Mouse (Mus musculus) lung, embryonic 16.5 days (tissue): ENCODE results near the gene Pdxk. TPM values are rescaled to one million over a fixed set of nuclear protein-coding genes. Genes with fewer than 3 reads are reported as not detected.

Experiments
- ATAC-seq: fragments of 200-750 bp; cut with Nextera tagmentation; 2 replicates; pipeline ENCODE4 v1.8.0; 2017; ENCODE audit warnings: low read depth, mild to moderate bottlenecking, moderate library complexity
- H3K27ac ChIP-seq: fragments of 300-500 bp; sonication (generic); 2 replicates; pipeline ENCODE4 v1.5.1; 2014; ENCODE audit warnings: mild to moderate bottlenecking, control low read depth, low read length
- H3K27me3 ChIP-seq: fragments of 300-500 bp; sonication (generic); 2 replicates; pipeline ENCODE4 v1.6.1; 2014; ENCODE audit warnings: low read depth, low read length, mixed read lengths; ENCODE audit not compliant: control insufficient read depth, insufficient read depth
- H3K36me3 ChIP-seq: fragments of 300-500 bp; sonication (generic); 2 replicates; pipeline ENCODE4 v1.6.1; 2014; ENCODE audit warnings: low read length; ENCODE audit not compliant: control insufficient read depth, insufficient read depth
- H3K4me1 ChIP-seq: fragments of 300-500 bp; sonication (generic); replicated peaks from 2 replicates; pipeline ENCODE4 v1.6.1; 2014; ENCODE audit warnings: low read length, mixed read lengths; ENCODE audit not compliant: control insufficient read depth, insufficient read depth
- H3K4me2 ChIP-seq: fragments of 300-500 bp; sonication (generic); 2 replicates; pipeline ENCODE4 v1.6.1; 2014; ENCODE audit warnings: low read depth, low read length, control low read depth
- H3K4me3 ChIP-seq: fragments of 300-500 bp; sonication (generic); 2 replicates; pipeline ENCODE4 v1.5.1; 2014; ENCODE audit warnings: mild to moderate bottlenecking, low read length, control low read depth
- H3K9ac ChIP-seq: fragments of 300-500 bp; sonication (generic); 2 replicates; pipeline ENCODE4 v1.6.1; 2014; ENCODE audit warnings: low read length, control low read depth
- H3K9me3 ChIP-seq: fragments of 300-500 bp; sonication (generic); 2 replicates; pipeline ENCODE4 v1.6.1; 2016; ENCODE audit warnings: low read length; ENCODE audit not compliant: control insufficient read depth
- WGBS: fragments of 180-500 bp; shearing (Covaris S2); extraction: QIAGEN DNeasy Blood & Tissue Kit; methylation state at CpG from one replicate; pipeline ENCODE4 v1.1.7; 2014; 5-methylcytosine and 5-hydroxymethylcytosine counted together
- polyA plus RNA-seq: library from polyadenylated mRNA; unstranded; fragments of >200 nt; fragmentation: Nextera tagmentation; extraction: Ambion mirVana; gene quantifications from 2 replicates; pipeline ENCODE4 v1.2.1, GENCODE M21; 2015

Gene Pdxk
- polyA plus RNA-seq, 1 experiment from 2014 or later: 8.0 TPM

DNA sequence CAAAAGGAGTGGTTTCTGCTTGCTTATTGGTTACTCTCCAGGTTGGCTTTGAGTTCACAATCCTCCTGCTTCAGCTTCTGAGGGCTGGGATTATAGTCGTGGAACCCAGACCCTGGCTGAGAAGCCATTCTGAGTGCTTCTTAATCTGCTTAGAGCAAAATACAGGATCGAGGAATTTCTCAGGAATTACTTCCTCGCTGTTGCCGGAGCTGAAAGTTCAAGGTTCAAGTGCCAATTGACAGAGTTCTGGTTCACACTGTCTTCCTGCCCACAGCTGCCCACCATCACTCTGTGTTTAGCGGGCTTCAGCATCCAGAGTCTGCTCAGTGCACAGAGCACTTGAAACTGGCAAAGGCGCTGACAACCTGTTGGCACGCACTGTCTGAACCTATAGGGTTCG, 10.0 kb upstream of the Pdxk start:
- H3K9me3 ChIP-seq: no peaks in the 10 kb centered on the region
- no peak overlapping the region for H3K4me2 ChIP-seq
- peaks cover 4% of the 10 kb centered on the region for H3K4me1 ChIP-seq
- ATAC-seq: no peak
- H3K4me3 ChIP-seq: no peak overlapping the region
- no peaks in the 10 kb centered on the region for H3K27me3 ChIP-seq
- no peaks in the 10 kb centered on the region for H3K36me3 ChIP-seq
- 49% methylated on average over 8 of the region's 8 CpGs for WGBS
- H3K27ac ChIP-seq: no peak overlapping the region
- no peak overlapping the region for H3K9ac ChIP-seq

DNA sequence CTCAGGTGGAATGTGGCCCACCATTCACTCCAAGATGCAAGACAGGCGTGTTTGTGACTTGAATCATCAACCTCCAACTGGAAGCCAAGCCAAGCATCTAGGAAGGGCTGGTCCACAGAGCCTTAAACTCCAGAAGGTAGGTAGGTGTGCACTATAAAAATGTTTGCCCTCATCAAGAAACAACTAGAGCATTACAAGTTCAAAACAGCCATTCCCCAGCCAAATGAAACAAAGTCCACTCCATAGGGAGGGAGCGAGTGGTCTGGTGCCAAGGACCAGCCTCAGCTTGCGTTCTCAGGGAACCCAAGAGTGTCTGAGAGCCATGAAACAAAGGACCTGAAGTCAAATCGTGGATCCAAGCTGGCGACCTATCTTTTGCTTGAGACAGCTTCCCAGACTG, 8.7 kb upstream of the Pdxk start:
- 36% methylated on average over 5 of the region's 5 CpGs for WGBS
- no peak overlapping the region for H3K4me2 ChIP-seq

DNA sequence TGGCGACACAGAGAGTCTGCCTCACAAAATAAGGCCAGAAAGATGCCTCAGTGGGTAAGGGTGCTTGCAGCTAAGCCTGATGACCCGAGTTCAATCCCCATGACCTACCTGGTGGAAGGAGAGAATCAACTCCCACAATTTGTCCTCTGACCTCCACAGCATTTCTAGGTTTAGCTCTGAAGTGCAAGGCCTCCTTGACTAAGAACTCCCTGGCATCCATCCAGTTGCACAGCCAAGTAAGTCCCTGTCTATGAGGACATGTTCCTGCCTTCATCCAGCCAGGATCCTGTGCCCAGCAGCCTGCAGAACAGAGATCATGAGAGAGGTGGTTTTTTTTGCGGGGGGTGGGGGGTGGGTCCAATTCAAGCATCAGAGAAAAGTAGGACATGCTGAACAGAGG, 7.3 kb upstream of the Pdxk start:
- Histone ChIP-seq H3K27ac (no peak overlapping the region), H3K4me3 (no peak overlapping the region), H3K4me1 (peaks cover 4% of the 10 kb centered on the region), H3K9ac (no peak overlapping the region), H3K4me2 (no peak overlapping the region), H3K36me3 (no peaks in the 10 kb centered on the region), H3K27me3 (no peaks in the 10 kb centered on the region), H3K9me3 (no peaks in the 10 kb centered on the region)
- 71% methylated on average over 3 of the region's 3 CpGs for WGBS
- ATAC-seq: no peak

More for the DNA sequence above, 8.7 kb upstream of the Pdxk start:
- Histone ChIP-seq H3K4me3 (no peak overlapping the region), H3K9me3 (no peaks in the 10 kb centered on the region), H3K27ac (no peak overlapping the region), H3K36me3 (no peaks in the 10 kb centered on the region), H3K4me1 (peaks cover 4% of the 10 kb centered on the region), H3K9ac (no peak overlapping the region), H3K27me3 (no peaks in the 10 kb centered on the region)
- no peak for ATAC-seq

DNA sequence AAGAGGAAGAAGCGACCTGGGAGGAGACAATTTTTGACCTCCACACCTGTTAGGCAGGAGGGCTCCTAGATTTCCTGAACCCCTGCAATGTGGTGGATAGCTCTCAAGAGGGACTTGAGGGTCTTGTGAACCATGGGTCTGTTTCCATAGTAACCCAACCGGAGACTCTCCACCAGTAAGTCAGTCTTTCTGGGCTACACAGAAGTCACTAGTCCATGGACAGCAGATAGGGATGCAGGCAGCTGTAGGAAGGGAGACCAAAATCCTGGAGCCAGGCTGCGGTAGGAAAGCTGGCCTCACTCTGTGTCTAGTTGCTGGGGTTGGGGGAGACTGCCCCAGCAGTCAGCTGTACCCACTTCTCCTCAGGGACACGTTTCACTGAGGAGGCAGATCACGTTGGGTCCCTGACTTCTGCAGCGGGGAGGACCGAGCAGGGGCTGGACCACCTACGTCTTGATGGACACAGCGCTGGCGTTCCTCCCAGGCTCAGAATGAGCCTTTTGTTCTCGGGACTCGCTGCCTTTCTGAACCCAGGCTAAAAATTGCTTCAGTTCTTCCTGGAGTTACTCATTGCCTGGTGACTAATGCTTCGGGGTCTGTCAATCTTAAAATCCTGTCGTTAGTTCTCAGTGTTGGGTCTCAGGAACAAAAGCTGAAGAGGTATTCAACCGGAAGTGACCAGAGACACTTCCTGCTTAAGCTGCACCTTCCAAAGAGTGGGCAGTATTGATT, 6.0 kb upstream of the Pdxk start:
- peak; percentile 48 for ATAC-seq
- H3K9ac ChIP-seq: peak overlapping the region; percentile 31; the same call in 1 of the 2 replicates
- 33% methylated on average over 15 of the region's 15 CpGs for WGBS

DNA sequence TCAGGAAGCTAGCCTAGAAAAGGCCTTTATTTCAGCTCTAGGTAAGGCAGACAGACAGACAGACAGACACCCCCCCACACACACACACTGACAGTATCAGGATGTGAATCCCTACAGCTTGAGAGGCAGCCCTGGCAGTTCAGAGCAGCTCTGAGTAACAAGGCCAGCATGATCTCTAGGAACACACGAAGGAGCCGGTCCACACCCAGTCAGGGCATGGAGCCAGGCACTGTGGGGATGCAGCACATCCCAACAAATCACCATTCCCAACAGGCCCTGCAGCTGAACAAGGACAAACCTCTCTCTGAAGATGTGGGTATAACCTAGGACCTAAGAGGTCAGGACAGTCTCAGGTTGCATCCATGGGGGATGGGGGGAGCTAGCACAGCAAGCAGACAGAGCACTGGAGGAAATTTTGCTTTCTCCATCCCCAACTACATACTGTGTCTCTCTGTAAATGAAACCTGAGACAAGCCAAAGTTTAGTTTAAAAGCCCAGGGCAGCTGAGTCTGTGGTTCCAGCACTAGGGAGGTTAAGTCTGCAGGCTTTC, 3.1 kb upstream of the Pdxk start:
- no peak for ATAC-seq
- Histone ChIP-seq H3K4me1 (peaks cover 13% of the 10 kb centered on the region), H3K27ac (no peak overlapping the region), H3K36me3 (no peaks in the 10 kb centered on the region), H3K27me3 (no peaks in the 10 kb centered on the region), H3K4me2 (no peak overlapping the region), H3K9me3 (no peaks in the 10 kb centered on the region), H3K4me3 (no peak overlapping the region), H3K9ac (no peak overlapping the region)
- WGBS: 44% methylated on average over 2 of the region's 2 CpGs

More for the DNA sequence above, 6.0 kb upstream of the Pdxk start:
- Histone ChIP-seq H3K4me1 (peaks cover 4% of the 10 kb centered on the region), H3K36me3 (no peaks in the 10 kb centered on the region), H3K9me3 (no peaks in the 10 kb centered on the region), H3K4me2 (peak overlapping the region; percentile 30), H3K27me3 (no peaks in the 10 kb centered on the region), H3K27ac (peak overlapping the region; percentile 45), H3K4me3 (no peak overlapping the region)

DNA sequence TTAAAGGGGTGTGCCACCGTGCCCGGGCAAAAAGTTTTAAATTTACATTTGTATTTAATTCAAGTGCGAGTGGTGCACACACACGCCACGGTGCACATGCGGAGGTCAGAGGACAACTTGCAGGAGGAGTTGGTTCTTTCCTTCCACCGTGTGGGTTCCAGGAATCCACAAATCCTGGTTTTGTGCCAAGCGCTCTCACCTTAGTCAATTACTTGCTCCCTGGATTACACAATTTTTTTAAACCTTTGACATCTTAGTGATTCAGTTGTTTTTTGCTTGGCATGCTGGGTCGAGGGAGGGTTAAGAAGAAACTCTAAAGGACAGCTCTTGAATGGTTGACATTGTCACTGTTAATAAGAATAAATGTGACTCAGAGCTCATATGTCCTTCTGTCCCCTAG, 1.9 kb upstream of the Pdxk start:
- H3K27ac ChIP-seq: no peak overlapping the region
- no peak for ATAC-seq
- no peaks in the 10 kb centered on the region for H3K9me3 ChIP-seq
- no peaks in the 10 kb centered on the region for H3K36me3 ChIP-seq
- no peaks in the 10 kb centered on the region for H3K27me3 ChIP-seq
- 75% methylated on average over 9 of the region's 9 CpGs for WGBS
- no peak overlapping the region for H3K9ac ChIP-seq
- no peak overlapping the region for H3K4me3 ChIP-seq
- H3K4me1 ChIP-seq: peaks cover 13% of the 10 kb centered on the region
- no peak overlapping the region for H3K4me2 ChIP-seq

DNA sequence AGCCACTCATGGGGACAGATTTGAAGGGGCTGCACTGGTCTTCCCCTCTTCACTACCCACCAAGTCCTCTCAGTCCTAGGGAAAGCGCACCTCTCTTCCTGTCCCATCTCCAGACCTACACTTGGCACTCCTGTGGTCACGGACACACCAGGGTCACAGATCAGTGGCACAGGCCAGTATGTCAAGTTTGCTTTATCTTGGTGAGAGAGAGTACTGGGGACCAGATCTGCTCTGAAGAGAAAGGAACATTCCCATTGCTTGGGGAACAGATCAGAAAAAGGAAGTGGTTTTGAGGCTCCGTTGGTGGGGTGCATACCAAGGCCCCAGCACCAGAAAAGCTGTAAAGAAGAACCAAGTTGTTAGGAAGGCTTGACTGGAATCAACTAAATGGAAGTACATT, 697 bp upstream of the Pdxk start:
- WGBS: 80% methylated on average over 3 of the region's 3 CpGs
- no peak overlapping the region for H3K4me2 ChIP-seq

DNA sequence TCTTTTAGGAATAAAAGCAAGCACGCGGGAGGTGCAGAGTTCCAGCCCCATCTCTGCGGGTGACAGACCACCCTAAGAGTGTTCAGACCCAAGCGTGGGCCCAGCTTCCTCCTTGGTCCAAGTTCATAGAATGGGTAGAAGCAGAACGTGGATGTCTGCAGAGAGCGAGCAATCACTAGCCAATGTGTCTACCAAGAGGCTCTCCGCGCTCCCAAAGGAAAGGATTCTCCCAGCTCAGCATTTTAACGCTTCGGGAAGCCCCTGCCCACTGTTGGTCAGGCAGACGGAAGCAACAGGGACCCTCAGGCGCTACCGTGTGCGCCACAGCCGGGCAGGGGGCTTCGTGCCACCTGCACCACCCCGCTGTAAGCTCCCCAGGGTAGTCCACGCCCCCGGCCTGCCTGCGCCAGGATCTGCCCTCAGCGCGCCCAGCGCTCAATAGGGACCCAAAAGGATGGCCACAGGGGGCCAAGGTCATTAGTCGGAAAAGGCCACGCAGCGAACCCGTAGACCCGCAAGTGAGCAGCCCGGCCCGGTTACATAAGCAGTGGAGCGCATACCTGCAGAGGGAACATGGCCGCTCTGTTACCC, 479 bp downstream of the Pdxk start:
- Histone ChIP-seq H3K27me3 (no peaks in the 10 kb centered on the region), H3K27ac (no peak overlapping the region), H3K4me1 (peaks cover 12% of the 10 kb centered on the region), H3K36me3 (no peaks in the 10 kb centered on the region), H3K4me3 (peak overlapping the region; percentile 79), H3K9me3 (no peaks in the 10 kb centered on the region), H3K4me2 (peak overlapping the region; percentile 100), H3K9ac (peak overlapping the region; percentile 75)
- ATAC-seq: no peak; the same call in 1 of the 2 replicates
- 3% methylated on average over 32 of the region's 32 CpGs for WGBS

More for the DNA sequence above, 697 bp upstream of the Pdxk start:
- no peaks in the 10 kb centered on the region for H3K27me3 ChIP-seq
- H3K27ac ChIP-seq: peak overlapping the region; percentile 41; the same call in 1 of the 2 replicates
- H3K4me1 ChIP-seq: peaks cover 12% of the 10 kb centered on the region
- H3K9ac ChIP-seq: no peak overlapping the region; the same call in 1 of the 2 replicates
- H3K36me3 ChIP-seq: no peaks in the 10 kb centered on the region
- no peak overlapping the region; the same call in 1 of the 2 replicates for H3K4me3 ChIP-seq
- no peak for ATAC-seq
- no peaks in the 10 kb centered on the region for H3K9me3 ChIP-seq

DNA sequence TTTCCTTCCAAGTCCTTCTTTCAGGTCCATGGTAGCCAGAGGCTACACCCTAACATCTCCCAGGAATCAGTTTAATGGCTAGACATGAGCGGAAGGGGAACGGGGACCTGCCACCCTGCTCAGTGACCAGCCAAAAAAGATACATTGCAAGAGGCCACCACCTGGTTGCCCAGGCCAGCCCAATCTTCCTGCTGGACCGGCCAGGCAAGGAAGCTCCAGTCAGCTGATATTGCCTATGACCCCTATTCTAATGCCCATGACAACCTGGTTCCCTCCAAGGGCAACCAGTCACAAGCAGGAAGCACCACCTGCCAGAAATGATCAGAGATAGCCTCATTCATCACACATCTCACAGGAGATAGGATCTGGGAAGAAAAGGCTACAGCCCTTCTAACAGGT, 1.0 kb downstream of the Pdxk start:
- H3K9ac ChIP-seq: peak overlapping the region; percentile 75
- H3K36me3 ChIP-seq: no peaks in the 10 kb centered on the region
- no peaks in the 10 kb centered on the region for H3K9me3 ChIP-seq
- H3K4me2 ChIP-seq: peak overlapping the region; percentile 100
- H3K4me3 ChIP-seq: peak overlapping the region; percentile 79
- H3K27ac ChIP-seq: no peak overlapping the region
- ATAC-seq: no peak
- H3K4me1 ChIP-seq: peaks cover 16% of the 10 kb centered on the region
- WGBS: 69% methylated on average over 3 of the region's 3 CpGs
- H3K27me3 ChIP-seq: no peaks in the 10 kb centered on the region
